Mouse (Mus musculus): ENCODE results near the gene Comt.
A peak's percentile ranks its signal among the peaks of the same experiment; 100 is the strongest.

Comt gene

DNA sequence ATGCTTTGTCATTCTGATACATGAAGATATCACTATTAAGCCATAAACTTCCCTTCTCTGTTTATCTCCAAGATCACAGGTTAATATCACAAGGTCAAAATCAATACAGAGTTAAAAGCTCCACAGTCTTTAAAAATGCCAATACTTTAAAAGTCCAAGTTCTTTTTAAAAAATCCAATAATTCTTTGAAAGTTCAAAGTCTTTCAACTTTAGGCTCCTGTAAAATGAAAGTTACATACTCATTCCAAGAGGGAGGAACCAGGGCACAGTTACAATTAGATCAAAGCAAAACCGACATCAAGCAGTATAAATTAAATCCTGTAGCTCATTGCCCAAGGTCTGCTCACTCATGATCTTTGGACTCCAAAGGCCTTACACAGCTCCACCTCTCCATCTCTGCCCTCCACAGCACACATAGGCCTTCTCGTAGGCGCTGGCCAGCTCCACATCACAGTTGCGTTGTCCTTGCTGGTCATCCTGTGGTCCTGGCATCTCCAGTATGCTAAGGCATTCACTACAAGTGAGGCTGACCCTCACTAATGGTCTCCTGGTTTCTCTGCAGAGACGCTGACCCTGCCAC is 6.8 kb upstream of the Comt start:
- DNase-seq (ENCODE audit: low spot score), result no peak

DNA sequence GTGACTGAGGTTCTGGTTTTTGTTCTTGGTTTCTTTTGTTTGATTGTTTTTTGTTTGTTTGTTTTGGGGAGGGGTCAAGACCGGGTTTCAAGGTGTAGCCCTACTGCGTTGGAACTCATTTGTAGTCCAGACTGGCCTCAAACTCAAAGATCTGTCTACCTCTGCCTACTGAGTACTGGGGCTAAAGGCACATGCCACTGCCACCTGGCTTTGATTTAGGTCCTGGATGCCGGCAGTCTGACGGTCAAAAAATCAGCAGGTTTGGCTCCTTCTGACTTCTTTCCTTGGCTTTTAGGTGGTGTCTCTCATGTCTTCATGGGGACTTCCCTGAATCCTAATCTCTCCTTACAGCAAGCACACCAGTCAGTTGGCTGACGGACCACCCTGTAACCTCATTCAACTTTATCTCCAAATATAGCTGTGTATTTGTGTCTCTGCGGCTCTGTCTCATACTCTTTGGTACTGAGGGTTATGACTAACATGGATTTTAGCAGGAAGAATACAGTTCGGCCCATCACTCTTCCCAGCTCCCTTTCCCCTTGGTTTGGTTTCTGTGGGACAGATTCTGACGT is 4.1 kb upstream of the Comt start:
- no peak for DNase-seq (ENCODE audit: low spot score)

DNA sequence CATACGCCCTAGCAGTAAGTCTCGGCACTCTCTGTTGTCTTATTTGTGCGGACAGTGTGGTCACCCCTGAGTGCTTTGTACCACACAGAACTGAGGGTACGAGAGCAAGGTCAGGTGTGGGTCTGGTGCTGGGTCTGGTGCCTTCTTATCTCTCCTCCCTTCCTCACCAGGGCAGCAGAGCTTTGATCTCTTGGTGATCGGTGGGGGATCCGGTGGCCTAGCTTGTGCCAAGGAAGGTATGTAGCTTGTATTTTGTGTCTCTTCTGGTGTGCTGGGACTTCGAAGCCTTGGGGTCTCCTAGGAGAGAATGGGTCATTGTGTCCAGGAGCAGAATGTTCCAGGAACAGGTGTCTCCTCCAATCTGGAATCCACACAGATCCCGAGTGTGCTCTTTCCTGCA is 3.0 kb upstream of the Comt start:
- DNase-seq (ENCODE audit: low spot score), result no peak

DNA sequence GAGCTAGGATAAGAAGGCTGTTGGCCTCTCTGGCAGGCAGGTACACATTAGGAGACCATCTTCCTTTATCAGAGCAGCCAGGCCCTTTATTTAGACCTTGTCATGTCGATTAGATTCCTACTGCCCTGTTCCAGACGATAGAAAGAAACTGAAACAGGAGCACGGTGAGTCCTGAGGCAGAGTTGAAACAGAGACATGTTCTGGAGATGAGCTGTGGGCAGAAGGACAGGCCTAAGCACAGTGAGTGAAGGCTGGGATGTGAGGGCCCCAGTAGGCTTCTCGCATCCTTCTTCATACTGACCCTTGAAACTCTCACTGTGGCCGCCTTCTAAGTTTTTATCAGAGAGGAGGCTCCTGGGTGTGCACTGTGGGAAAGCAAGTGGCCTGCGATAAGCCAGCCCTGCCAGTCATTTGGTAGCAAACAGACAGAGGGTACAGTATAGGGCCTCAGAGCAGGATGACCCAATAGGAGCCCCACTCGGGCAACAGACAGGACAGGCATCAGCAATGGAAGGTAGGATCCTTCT is 1.9 kb upstream of the Comt start:
- DNase-seq (ENCODE audit: low spot score), result no peak

DNA sequence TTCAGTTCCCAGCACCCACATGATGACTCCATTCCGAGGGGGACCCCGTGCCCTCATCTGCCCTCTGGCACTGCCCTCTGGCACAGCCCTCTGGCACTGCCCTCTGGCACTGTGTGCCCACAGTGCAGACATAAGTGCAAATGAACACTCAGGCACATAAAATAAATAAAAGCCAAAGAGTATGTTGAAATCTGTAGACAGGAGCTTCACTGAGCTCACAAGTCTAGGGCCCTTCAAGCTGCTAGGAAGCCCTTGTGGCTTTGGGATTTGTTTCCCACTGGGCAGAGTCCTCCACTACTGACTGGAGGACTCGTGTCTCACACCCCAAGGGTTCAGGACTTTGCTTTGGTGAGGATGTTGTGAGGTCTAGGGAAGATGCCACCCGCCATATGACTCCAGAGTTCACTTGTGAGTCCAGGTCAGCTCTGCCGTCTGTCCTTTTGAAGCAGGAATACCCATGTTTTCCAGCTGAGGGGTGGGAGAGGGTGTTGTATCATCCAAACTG is 1.4 kb upstream of the Comt start:
- no peak for DNase-seq (ENCODE audit: low spot score)

DNA sequence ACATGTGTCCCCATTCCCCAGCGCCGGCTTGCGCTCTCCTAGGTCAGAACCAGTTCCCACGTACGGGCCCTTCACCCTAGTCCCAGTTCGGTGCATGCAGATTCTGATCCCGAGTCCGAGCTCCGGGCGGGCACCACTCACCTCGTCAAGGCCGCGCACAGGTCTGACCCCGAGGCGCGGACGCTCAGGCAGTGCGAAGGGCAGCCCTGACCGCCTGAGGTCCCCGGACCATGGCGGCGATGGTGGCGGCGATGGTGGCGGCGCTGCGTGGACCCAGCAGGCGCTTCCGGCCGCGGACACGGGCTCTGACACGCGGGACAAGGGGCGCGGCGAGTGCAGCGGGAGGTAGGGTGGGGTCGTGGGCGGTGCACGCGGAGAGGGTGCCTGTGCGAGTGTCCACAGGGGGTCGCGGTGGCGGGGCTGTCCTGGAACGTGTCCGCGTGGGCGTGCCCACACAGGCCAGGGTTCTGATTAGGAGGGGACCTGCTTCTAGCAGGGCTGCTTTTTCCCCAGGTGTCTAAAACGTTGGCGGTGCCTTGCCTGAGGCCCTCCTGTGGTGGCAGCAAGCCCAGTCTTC is 349 bp downstream of the Comt start, which contains the start of gene Txnrd2:
Gene Txnrd2, plus strand, starts transcription at position 170 of the 577 bp plus-strand sequence.
- peak; percentile 77 for DNase-seq (ENCODE audit: low spot score)

DNA sequence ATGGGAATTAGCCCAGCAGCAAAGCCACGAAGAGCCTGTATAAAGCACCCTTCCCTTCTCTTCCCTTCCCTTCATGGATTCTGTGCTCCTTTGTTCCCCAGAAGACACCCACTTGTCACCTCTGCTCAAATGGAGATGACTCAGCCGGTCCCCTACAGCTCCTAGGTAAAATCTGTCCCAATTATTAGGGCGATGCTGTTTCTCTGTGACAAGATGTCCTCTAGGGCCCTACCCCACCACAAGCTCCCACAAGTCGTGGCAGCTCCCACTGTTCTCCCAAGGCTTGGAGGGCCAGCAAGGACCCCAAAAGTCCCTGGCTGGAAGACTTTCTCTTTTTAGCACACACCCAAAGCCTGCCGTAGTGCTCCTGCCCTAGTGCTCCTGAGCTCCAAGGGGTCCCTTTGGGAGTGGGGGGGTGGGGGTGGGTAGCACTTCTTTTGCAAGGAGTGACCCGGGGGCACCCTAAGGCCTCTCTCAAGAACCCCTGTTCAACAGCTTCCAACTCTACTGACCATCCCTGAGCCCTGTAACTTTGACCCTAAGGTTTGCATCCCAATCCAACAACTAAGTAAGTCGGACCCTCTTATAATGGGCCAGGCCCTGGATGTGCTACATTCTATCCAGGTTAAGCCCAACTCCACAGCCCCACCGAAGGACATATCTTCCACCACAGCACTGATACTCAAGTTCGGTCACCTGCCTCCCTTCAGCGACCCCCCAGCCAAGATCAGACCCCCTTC is 1.0 kb downstream of the Comt start:
- no peak for DNase-seq (ENCODE audit: low spot score)

DNA sequence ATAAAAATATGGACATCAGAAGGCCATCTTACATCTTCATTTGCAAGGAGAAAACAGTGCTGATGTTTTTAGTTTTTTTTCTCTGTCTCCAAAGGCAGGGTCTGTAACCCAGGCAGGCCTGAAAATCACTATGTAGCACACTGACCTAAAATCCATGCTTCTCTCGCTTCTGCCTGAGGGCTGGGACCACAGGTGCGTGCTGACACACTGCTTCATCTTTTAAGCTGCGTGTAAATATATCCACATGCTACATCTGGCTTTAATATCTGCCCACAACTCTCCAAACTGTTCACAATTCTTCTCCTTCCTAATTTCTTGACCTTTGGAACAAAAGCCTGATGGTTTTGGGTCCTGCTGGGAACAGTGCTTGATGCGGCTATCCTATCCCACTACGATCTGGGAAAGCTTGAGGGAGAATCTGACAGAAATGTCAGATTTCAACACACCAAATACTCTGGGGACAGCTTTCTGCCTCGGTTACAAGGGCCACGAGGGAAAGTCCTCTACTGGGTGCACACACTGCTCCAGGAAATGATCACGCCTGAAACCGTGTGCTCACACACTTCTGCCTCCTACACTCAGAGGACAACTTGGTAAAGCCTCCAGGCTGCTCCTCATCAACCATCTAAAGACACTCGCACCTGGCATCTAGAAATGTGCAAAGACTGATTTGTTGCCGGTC is 2.1 kb downstream of the Comt start:
- DNase-seq (ENCODE audit: low spot score), result no peak

DNA sequence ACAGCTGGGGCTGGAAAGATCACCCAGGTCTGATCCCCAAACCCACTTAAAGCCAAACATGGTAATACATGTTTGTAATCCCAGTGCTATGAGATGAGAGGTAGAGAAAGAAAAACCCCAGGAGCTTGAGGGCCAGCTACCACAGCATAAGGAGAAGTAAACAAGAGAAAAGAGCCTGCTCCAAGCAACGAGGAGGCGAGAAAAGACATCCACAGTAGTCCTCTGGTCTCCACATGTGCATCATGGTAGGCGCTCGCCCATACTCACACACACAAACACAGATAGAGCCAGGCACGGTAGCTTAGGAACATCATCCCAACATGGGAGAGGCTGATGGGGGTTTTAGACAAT is 2.8 kb downstream of the Comt start:
- DNase-seq (ENCODE audit: low spot score), result no peak

DNA sequence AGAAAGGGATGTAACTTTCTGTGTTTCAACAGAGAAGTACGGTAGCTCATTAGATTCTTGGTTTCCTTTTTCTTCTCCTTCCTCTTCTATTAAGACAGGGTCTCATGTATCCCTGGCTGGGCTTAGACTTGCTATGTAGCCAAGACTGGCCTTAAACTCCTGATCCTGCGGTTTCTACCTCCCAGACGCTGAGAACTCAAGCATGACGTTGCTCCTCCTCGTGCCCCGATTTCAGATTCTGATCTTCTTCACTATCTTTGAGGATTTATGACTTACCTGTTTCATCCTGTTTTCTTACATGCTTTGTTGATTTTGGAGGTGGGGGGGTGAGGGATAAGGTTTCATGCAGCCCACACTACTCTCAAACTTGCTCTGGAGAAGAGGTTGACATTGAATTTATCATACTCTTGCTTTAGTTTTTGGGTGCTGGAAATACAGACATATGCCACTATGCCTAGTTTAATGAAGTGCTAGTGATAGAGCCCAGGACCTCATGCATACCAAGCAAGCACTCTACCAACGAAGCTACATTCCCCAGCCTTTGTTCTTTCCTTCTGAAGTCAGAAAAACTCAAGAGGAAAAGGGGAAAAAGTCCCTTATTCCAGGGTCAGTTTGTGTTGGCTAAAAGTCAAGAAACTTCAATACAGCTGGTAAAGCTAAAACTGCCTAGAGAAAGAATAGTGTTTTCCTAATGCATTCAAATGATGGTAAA is 3.3 kb downstream of the Comt start:
- DNase-seq (ENCODE audit: low spot score), result no peak

DNA sequence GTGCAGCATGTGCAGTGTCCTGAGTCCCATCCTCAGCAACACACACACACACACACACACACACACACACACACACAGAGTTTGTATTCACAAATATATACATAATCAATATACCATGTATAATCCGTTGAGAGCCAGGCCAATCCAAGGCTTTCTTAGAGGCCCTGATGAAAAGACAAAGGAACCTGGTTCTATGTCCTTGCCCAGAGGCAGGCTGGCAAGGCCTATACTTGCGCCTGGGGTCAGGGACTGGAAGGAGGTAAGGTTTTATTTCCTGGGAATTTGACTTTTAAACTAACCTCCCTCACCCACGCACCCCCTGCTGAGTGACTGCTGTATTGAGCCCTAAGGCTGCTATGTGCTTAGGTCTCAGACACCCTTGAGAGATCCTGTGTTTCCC is 6.1 kb downstream of the Comt start:
- no peak for DNase-seq (ENCODE audit: low spot score)

DNA sequence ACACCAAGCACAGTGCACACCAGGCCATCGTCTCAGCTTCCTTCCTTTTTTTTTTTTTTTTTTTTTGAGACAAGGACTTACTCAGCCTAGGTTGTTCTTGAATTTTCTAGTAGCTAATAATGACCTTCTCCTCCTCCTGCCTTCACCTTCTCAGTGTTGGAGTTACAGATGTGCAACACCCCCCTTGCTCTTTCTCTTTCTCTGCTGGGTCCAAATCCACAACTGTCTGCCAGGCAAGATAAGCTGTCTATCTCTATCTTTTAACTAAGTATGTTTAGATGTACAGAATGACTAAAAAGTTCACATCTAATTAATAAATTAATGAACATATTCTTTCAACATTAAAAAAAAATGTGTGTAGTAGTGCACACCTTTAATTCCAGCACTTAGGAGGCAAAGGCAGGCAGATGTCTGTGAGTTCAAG is 7.0 kb downstream of the Comt start:
- DNase-seq (ENCODE audit: low spot score), result no peak

DNA sequence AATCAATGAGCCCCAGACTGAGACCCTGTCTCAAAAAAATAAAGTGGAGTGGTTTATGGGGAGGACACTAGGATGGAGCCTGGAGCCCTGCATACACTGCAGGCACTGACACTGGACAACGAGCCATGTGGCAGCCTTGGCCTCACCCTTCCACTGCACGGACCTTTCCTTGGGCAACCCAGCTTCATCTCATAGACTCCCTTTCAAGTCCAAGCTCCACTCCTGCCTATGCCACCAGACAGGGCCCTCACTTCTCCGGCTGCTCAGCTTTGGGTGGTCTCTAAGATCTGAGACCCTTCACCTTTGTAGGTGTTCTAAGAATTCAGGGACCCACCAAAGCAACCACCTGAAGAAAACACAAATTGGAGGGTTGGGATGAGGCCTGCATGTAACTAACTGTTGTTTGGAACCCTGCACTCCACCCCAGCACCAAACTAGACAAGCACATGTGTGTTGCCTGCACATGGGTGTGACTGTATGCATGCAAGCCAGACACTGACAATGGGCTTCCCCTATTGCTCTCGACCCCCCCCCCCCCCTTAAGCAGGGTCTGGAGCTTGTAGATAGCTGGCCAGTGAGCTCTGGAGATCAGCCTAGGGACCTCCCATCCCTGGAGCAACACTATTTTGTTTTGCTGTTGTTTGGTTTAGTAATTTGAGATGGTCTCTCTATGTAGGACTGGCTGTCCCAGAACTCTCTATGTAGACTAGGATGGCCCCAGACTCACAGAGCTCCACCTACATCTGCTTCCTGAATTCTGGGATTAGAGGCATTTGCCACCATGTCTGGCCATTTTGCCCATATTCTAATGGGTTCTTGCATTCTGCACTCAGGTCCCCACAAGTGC is 7.7 kb downstream of the Comt start:
- DNase-seq (ENCODE audit: low spot score), result no peak

DNA sequence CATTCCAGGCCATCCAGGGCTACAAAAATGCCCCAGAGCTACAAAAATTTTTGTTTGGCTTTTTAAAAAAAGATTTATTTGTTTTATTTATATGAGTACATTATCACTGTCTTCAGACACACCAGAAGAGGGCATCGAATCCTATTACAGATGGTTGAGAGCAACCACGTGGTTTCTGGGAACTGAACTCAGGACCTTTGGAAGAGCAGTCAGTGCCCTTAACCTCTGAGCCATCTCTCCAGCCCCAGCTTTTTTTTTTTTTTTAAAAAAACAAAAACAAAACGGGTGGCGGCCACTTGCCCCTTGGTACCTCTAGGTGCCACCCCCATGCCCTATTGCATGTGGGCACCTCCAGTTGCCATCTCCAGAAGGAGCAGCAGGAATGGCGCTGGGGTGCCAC is 9.2 kb downstream of the Comt start:
- no peak for DNase-seq (ENCODE audit: low spot score)

DNA sequence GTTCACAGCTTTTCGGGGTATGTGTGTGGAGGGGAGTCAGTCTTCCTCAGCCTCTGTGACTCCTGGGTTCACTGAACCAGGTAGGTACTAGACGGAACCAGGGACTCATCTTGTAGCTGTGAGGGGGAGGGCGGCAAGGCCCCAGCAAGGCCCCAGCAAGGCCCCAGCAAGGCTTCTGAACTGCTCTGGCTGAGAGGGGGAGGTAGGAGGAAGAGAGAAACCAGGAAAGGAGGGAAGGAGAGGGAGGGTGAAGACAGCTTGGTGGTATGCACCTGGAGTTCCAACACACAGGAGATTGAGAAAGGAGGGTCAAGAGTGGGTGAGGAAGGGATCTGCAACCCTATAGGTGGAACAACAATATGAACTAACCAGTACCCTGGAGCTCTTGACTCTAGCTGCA is 9.8 kb downstream of the Comt start:
- DNase-seq (ENCODE audit: low spot score), result no peak

DNA sequence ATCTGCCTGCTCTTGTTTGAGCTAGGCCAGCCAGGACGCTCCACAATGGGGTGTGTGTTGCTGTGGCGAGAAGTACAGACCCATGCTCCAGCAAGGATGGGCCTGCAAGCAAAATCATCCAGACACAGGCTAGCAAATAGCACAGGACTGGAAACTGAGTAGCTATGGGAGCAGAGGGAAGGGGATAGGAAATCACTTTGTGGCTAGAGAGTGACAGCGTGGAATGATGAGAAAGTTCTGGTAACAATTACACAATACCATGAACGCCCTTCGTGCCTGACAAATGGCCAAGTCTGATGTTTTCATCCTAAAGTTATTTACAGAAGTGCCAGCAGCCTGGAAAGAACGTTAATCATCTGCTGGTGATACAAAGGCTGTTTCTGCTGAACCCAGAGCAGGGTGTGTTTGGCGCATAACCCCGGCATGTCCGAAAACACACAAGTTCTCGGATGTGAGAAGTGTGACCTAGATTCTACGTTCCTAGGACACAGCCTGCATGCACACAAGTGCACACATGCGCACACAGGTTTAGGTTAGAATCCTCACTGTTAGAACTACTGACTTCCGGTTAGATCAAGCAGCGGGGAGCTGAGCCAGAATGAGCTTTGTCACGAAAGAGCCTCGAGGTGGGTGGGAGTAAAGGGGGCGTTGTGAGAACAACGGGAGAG is 10.4 kb downstream of the Comt start:
- DNase-seq (ENCODE audit: low spot score), result no peak

DNA sequence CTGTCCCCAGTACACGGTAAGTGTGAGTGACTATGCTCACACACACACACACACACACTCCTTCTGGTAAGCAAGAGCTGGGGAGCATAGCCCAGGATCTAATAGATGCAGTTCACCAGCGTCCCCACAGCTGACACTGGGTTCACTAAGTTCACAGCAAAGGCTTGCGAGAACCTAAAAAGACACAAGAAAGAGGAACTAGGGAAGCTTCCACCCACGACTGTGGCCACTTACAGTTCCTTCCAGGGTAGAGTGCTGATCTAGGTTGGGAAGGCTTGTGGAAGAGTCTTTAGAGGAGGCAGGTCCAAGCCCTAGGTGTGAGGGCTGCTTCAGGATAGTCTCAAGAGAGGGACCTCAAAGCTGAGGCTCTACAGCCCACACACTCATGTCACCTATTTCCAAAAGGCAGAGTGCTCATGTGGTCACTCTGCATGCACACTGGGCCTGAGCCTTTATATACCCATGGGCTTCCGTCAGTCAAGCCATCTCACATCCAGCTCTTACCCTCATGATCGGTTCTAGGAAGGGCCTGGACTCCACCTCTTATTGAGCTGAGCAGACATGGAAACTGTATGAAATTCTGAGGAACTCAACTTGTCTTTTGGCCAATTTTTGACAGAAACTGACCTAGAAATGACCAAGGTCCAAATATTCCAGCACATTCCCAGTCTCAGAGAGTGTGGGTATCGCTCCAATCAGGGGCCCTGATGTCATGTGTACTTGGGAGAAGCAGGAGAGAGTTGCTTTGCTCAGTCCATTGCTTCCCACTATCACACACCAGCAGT is 13.4 kb downstream of the Comt start:
- no peak for DNase-seq (ENCODE audit: low spot score)

DNA sequence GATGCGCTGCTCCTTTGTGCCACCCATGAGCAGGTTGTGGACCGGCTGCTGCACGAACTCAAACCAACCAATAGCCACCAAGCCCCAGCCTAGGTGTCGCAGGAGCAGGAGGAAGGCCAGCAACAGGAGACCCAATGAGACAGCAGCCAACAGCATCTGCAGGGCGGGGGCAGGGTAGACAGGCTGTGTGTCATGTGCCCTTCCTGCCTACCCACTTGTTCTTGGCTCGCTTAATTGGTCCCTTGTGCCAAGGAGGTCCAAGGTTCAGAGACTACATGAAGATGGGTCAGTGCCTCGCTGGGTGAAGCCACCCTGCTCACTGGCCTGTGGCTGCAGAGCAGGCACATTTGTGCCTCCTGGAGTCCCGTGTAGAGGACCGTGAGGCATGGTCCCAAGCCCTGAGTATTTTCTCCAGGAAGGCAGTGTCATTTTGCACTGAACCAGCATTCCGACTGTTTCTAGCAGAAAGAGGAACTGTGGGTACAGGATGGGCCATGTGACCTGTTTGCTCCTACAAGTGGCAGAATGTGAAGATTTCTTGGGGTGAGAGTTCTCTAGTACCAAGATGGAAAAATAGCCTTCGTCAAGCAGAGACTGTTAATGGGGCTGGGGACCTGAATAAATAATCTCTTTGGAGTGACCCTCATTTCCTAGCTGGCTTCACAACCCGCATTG is 14.7 kb downstream of the Comt start:
- DNase-seq (ENCODE audit: low spot score), result no peak
